Mouse (Mus musculus): ENCODE measurements around the gene Ccn2.

- TF ChIP-seq EP300 (IDR thresholded peaks at IDR 0.05; ENCODE audit: insufficient read depth, low read depth, low read length), result no peak
- no peak for TF ChIP-seq CTCF (IDR thresholded peaks at IDR 0.05; ENCODE audit: low read depth, low read length)
Measured at GRCm38 (mm10) chr10:24597789-24598188, 2.5 kb downstream of the Ccn2 start.
